Mouse (Mus musculus) liver, postnatal 0 days (tissue): ENCODE measurements around the gene Dpf3. TPM values are rescaled to one million over a fixed set of nuclear protein-coding genes. Genes with fewer than 3 reads are reported as not detected.

Experiments
- ATAC-seq: fragments of 200-750 bp; cut with Nextera tagmentation; 2 replicates; pipeline ENCODE4 v1.8.0; 2017; ENCODE audit warnings: mild to moderate bottlenecking, moderate library complexity
- DNase-seq: peaks from one replicate; pipeline ENCODE4 v3.0.0-alpha.2; 2016
- H3K27ac ChIP-seq: fragments of 300-500 bp; sonication (generic); 2 replicates; pipeline ENCODE4 v1.5.1; 2014; ENCODE audit warnings: antibody characterized with exemption, moderate library complexity, mild to moderate bottlenecking, low read depth
- H3K27me3 ChIP-seq: fragments of 300-500 bp; sonication (generic); 2 replicates; pipeline ENCODE4 v1.6.1; 2014; ENCODE audit warnings: low read length, control low read depth, mixed read lengths; ENCODE audit not compliant: insufficient read depth
- H3K36me3 ChIP-seq: fragments of 300-500 bp; sonication (generic); replicated peaks from 2 replicates; pipeline ENCODE4 v1.6.1; 2014; ENCODE audit warnings: mild to moderate bottlenecking, control low read depth, low read length, moderate library complexity, mixed read lengths; ENCODE audit not compliant: insufficient read depth
- H3K4me1 ChIP-seq: fragments of 300-500 bp; sonication (generic); 2 replicates; pipeline ENCODE4 v1.6.1; 2014; ENCODE audit warnings: antibody characterized with exemption, mild to moderate bottlenecking, control low read depth; ENCODE audit not compliant: insufficient read depth
- H3K4me2 ChIP-seq: fragments of 300-500 bp; sonication (generic); 2 replicates; pipeline ENCODE4 v1.6.1; 2014; ENCODE audit warnings: low read depth, mild to moderate bottlenecking, low read length, moderate library complexity, mixed read lengths
- H3K4me3 ChIP-seq: fragments of 300-500 bp; sonication (generic); 2 replicates; pipeline ENCODE4 v1.5.1; 2014; ENCODE audit warnings: low read depth, low read length
- H3K9ac ChIP-seq: fragments of 300-500 bp; sonication (generic); replicated peaks from 2 replicates; pipeline ENCODE4 v1.6.1; 2014; ENCODE audit warnings: mild to moderate bottlenecking, moderate library complexity
- H3K9me3 ChIP-seq: fragments of 300-500 bp; sonication (generic); 2 replicates; pipeline ENCODE4 v1.6.1; 2016; ENCODE audit warnings: mild to moderate bottlenecking, control low read depth, low read length, mixed read lengths
- CTCF ChIP-seq: sonication (generic); IDR thresholded peaks from 2 replicates; pipeline ENCODE4 v1.5.1; 2016; ENCODE audit warnings: antibody characterized with exemption, low read depth
- EP300 ChIP-seq: IDR thresholded peaks from 2 replicates; pipeline ENCODE4 v1.6.1; 2016; ENCODE audit warnings: antibody characterized with exemption, low read depth, mild to moderate bottlenecking
- WGBS: fragments of 180-500 bp; shearing (Covaris S2); extraction: QIAGEN DNeasy Blood & Tissue Kit; methylation state at CpG from one replicate; pipeline ENCODE4 v1.1.7; 2014; ENCODE audit not compliant: insufficient replicate concordance; 5-methylcytosine and 5-hydroxymethylcytosine counted together
- polyA plus RNA-seq: library from polyadenylated mRNA; unstranded; fragments of >200 nt; fragmentation: Nextera tagmentation; extraction: Ambion mirVana; gene quantifications from 2 replicates; pipeline ENCODE4 v1.2.1, GENCODE M21; 2015

Gene Dpf3
- polyA plus RNA-seq, 1 experiment from 2014 or later, result 7.5 TPM

DNA sequence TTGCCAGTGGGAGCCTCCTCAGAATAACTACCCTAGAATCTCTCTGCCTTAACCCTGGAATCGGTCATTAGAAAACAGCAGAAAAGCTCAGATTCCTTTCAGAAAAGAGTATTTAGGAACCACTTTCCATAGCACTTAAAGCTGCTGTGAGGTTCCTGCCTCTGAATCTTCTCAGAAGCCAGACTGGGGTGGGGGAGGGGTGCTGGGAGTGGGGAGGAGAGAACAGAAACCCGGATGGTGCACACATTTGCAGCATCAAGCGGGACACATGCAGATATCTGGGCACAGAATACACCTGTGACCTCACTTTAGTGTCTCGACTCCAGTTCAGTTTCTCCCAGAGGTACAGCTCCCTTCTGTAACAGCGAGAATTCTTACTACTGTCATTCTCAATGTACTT, 23.1 kb upstream of the Dpf3 start:
- 66% methylated on average over 5 of the region's 5 CpGs for WGBS
- no peaks in the 10 kb centered on the region for H3K9me3 ChIP-seq
- H3K27me3 ChIP-seq, result no peaks in the 10 kb centered on the region

DNA sequence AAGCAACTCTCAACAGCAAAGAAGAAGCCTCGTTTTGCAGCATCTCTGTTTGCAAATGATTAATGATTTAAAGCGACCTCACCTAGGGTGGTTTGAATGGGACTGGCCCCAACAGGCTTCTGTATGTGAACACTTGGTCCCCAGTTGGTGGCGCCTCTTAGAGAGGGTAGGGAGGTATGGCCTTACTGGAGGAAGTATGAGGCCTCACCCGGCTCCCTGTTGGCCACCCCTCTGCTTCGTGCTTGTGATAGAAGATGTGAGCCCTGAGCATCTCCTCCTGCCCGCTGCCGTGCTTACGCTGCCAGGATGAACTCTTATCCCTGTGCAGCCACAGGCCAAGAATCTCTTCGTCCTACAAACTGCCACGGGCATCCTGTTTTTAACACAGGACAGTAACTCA, 19.0 kb upstream of the Dpf3 start:
- H3K27me3 ChIP-seq, result no peaks in the 10 kb centered on the region
- H3K9ac ChIP-seq, result no peak overlapping the region
- 69% methylated on average over 10 of the region's 10 CpGs for WGBS
- H3K4me1 ChIP-seq, result no peaks in the 10 kb centered on the region
- ATAC-seq (no peak), DNase-seq (no peak)
- H3K9me3 ChIP-seq, result no peaks in the 10 kb centered on the region
- TF ChIP-seq EP300 (no peak), CTCF (no peak)
- no peak overlapping the region for H3K4me2 ChIP-seq
- H3K4me3 ChIP-seq, result no peak overlapping the region
- H3K27ac ChIP-seq, result no peak overlapping the region
- H3K36me3 ChIP-seq, result no peaks in the 10 kb centered on the region

More for the DNA sequence above, 23.1 kb upstream of the Dpf3 start:
- H3K9ac ChIP-seq, result no peak overlapping the region
- H3K4me2 ChIP-seq, result no peak overlapping the region
- DNase-seq (no peak), ATAC-seq (no peak)
- H3K4me1 ChIP-seq, result no peaks in the 10 kb centered on the region
- no peak overlapping the region for H3K27ac ChIP-seq
- no peaks in the 10 kb centered on the region for H3K36me3 ChIP-seq
- TF ChIP-seq EP300, result no peak
- no peak overlapping the region for H3K4me3 ChIP-seq

DNA sequence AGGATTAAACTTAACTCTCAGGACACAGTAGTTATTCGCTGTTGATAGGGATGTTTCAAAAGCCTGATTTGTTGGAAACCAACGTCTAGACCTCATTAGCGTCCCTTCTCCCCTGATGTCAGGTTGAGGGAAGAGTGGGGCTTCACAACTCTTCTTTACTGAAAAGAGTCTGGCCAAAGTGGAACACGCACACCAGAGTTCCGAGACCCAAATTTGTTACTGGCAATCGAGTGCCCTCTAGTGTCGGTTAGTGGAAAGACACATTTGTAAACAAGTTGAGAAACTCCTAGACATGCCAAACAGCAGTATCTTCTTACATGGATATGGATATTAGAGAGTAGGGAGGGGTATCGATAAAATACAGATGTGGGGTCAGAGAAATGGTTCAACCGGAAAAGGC, 14.7 kb upstream of the Dpf3 start:
- ATAC-seq, result 0 out of 2 replicates have a peak, but pooled peaks have one; percentile 56
- peak; percentile 54 for DNase-seq
- Histone ChIP-seq H3K9me3 (no peaks in the 10 kb centered on the region), H3K4me1 (no peaks in the 10 kb centered on the region), H3K36me3 (no peaks in the 10 kb centered on the region), H3K27ac (no peak overlapping the region), H3K4me3 (no peak overlapping the region), H3K27me3 (no peaks in the 10 kb centered on the region), H3K9ac (no peak overlapping the region), H3K4me2 (0 out of 2 replicates have a peak overlapping the region, but pooled peaks have one; percentile 33)
- TF ChIP-seq EP300 (no peak), CTCF (peak; percentile 91)
- 6% methylated on average over 9 of the region's 9 CpGs for WGBS

DNA sequence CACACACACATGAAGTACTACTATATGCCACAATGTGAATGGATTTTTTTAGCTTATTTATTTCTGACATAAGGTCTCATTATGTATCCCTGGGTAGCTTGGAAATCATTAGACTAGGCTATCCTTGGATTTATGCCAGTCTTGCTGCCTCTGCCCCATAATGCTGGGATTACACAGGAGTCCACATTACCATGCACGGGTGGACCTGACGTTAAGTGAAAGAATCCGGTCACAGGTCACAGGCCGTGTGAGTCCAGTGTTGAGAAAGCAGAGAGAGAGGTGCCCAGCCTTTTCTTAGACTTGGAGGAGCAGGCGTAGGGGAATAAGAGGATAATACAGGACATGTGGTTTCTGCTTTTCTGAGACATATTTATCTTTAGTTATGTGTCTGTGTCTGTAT, 11.7 kb upstream of the Dpf3 start:
- no peaks in the 10 kb centered on the region for H3K27me3 ChIP-seq
- H3K36me3 ChIP-seq, result no peaks in the 10 kb centered on the region
- H3K4me2 ChIP-seq, result no peak overlapping the region
- H3K9me3 ChIP-seq, result no peaks in the 10 kb centered on the region
- no peak for ATAC-seq
- peaks cover 3% of the 10 kb centered on the region; the same call in 1 of the 2 replicates for H3K4me1 ChIP-seq
- WGBS, result 72% methylated on average over 5 of the region's 5 CpGs
- TF ChIP-seq CTCF, result no peak
- TF ChIP-seq EP300, result no peak
- no peak overlapping the region for H3K9ac ChIP-seq
- no peak overlapping the region for H3K27ac ChIP-seq
- DNase-seq, result no peak
- H3K4me3 ChIP-seq, result no peak overlapping the region

DNA sequence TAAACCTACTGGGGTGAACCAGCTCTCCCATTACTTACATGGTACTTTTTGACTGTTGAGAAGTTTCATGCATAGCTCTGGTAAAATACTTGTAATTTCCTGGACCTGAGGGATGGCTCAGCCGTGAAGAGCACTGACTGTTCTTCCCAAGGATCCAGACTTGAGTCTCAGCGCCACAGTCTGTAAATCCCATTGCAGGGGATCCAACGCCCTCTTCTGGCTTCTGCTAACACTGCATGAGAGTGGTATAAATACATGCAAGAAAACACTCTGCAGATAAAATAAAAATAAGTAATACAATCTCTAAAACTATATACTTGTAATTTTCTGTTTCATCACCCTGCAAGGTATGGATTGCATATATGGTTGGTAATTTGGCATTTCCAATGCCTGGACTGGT, 10.4 kb upstream of the Dpf3 start:
- ATAC-seq, result no peak
- 79% methylated on average over 3 of the region's 3 CpGs for WGBS
- Histone ChIP-seq H3K9me3 (no peaks in the 10 kb centered on the region), H3K27me3 (no peaks in the 10 kb centered on the region), H3K4me2 (no peak overlapping the region), H3K36me3 (no peaks in the 10 kb centered on the region), H3K9ac (no peak overlapping the region), H3K4me3 (no peak overlapping the region), H3K27ac (no peak overlapping the region), H3K4me1 (peaks cover 3% of the 10 kb centered on the region; the same call in 1 of the 2 replicates)
- peak; percentile 34; the same call in 1 of the 2 replicates for TF ChIP-seq CTCF
- no peak for TF ChIP-seq EP300
- DNase-seq, result no peak

DNA sequence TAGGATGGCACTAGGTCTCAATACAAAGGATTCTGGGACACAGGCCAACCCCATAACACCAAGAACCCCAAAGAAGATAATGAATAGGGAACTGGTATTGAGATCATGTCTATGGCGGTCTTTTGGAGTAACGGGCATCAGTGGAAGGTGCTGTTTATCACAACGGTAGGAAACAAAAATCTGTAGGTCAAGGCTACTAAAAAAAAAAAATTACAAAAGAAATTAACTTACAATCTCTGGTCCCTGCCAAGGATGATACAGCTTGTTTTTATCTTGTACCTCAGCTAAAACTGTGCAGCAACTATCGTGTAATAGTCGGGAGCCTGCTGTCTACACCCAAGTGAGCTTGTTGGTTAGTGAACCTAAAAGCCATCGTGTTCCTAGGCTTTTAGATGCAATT, 9.2 kb upstream of the Dpf3 start:
- Histone ChIP-seq H3K36me3 (no peaks in the 10 kb centered on the region), H3K9ac (no peak overlapping the region), H3K4me2 (no peak overlapping the region), H3K9me3 (no peaks in the 10 kb centered on the region), H3K4me3 (no peak overlapping the region), H3K27me3 (no peaks in the 10 kb centered on the region), H3K4me1 (peaks cover 3% of the 10 kb centered on the region; the same call in 1 of the 2 replicates), H3K27ac (no peak overlapping the region)
- DNase-seq (no peak), ATAC-seq (no peak)
- TF ChIP-seq EP300 (peak; percentile 64; the same call in 1 of the 2 replicates), CTCF (no peak)
- 64% methylated on average over 6 of the region's 6 CpGs for WGBS

DNA sequence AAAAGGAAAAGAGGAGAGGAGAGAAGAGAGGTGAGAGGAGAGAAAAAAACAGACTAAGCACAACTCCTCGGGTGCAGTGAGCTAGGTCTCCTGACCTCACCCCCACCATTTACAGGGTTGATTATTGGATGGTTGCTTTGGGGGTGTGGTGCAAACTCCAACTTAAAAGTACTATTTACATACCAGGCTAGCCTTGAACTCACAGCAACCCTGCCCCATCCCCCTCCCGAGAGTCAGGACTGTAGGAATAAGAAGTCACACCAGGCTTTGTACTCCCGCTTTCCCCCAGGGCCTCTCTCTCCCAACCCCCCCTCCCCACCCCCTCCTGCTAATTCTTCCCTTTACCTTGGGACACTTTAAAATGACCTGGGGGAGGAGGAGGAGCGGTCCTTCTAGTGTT, 8.8 kb upstream of the Dpf3 start:
- peaks cover 3% of the 10 kb centered on the region; the same call in 1 of the 2 replicates for H3K4me1 ChIP-seq
- no peak overlapping the region for H3K4me2 ChIP-seq
- H3K27me3 ChIP-seq, result no peaks in the 10 kb centered on the region
- TF ChIP-seq CTCF (no peak), EP300 (no peak)
- H3K9ac ChIP-seq, result no peak overlapping the region
- peaks cover 3% of the 10 kb centered on the region for H3K9me3 ChIP-seq
- no peak overlapping the region for H3K4me3 ChIP-seq
- WGBS, result 64% methylated on average over 4 of the region's 4 CpGs
- H3K36me3 ChIP-seq, result no peaks in the 10 kb centered on the region
- peak; percentile 35; the same call in 1 of the 2 replicates for ATAC-seq
- DNase-seq, result no peak
- peak overlapping the region; percentile 7; the same call in 1 of the 2 replicates for H3K27ac ChIP-seq
